ENCODE assay signal across 13 mouse cellular contexts in genomic region chr12:96442546-96442945, GRCm38 (mm10).
"Had no signal": no experiment of that assay in that cellular context is flagged by ENCODE, and none has a peak within 500 bp of the region (broad histone marks: within the 10 kb centered on the region; RNA-seq: fewer than 3 reads in every experiment).

No protein-coding gene starts in this region.

- H3K9me3 ChIP-seq: limb, embryonic 15.5 days; liver, embryonic 12.5 days; lung, embryonic 15.5 days; midbrain, embryonic 12.5 days; neural tube, embryonic 15.5 days had no signal

- H3K27ac ChIP-seq: kidney, postnatal 0 days; left cerebral cortex, adult 2 months; limb, embryonic 15.5 days; liver, embryonic 12.5 days; lung, embryonic 15.5 days; midbrain, embryonic 12.5 days; neural tube, embryonic 15.5 days; stomach, postnatal 0 days had no signal

- DNase-seq: kidney, adult 2 months; lung, postnatal 14 days; right cerebral cortex, adult 18-20 months; thymus, postnatal 4 days had no signal

- H3K4me3 ChIP-seq: left cerebral cortex, adult 2 months; limb, embryonic 15.5 days; liver, embryonic 12.5 days; lung, embryonic 15.5 days; midbrain, embryonic 12.5 days; myocyte; neural tube, embryonic 15.5 days had no signal

- H3K9ac ChIP-seq: limb, embryonic 15.5 days; liver, embryonic 12.5 days; lung, embryonic 15.5 days; midbrain, embryonic 12.5 days; neural tube, embryonic 15.5 days had no signal

- H3K4me2 ChIP-seq: limb, embryonic 15.5 days; liver, embryonic 12.5 days; lung, embryonic 15.5 days; midbrain, embryonic 12.5 days; neural tube, embryonic 15.5 days had no signal

- ATAC-seq: liver, embryonic 12.5 days had no signal

- H3K36me3 ChIP-seq: limb, embryonic 15.5 days; liver, embryonic 12.5 days; lung, embryonic 15.5 days; midbrain, embryonic 12.5 days; neural tube, embryonic 15.5 days had no signal

- H3K27me3 ChIP-seq: limb, embryonic 15.5 days; liver, embryonic 12.5 days; lung, embryonic 15.5 days; midbrain, embryonic 12.5 days; neural tube, embryonic 15.5 days had no signal

- H3K4me1 ChIP-seq: limb, embryonic 15.5 days; liver, embryonic 12.5 days; lung, embryonic 15.5 days; midbrain, embryonic 12.5 days; neural tube, embryonic 15.5 days had no signal
